Comparison of ENCODE assay signal across 27 mouse cellular contexts in genomic region chr5:64498431-64498830, GRCm38 (mm10).
DNase-seq lines count a peak whose midpoint lies in the region; ATAC-seq lines count a peak whose summit lies in the region.
"Had no signal": no experiment of that assay in that cellular context is flagged by ENCODE, and none has a peak within 500 bp of the region (broad histone marks: within the 10 kb centered on the region; RNA-seq: fewer than 3 reads in every experiment).

No protein-coding gene starts in this region.

- peak; percentile 33 to 43 for DNase-seq in B cell, adult 2 months
- peak; percentile 90 for DNase-seq in CD4-positive helper T cell, adult 2 months (ENCODE audit: low read depth, low spot score)
- peak; percentile 92 for DNase-seq in induced T-regulatory cell, adult 2 months (ENCODE audit: low read depth)
- DNase-seq in forebrain, embryonic 11.5 days (ENCODE audit: low spot score): no peak
- DNase-seq in gastrocnemius, postnatal 10 days: no peak
- DNase-seq in cerebellum, postnatal 14 days: no peak
- DNase-seq: adrenal gland, adult 8-10 months; cerebellum, adult 18-20 months; cerebellum, postnatal 25 days; gastrocnemius, adult 2 months; kidney, adult 11 months; kidney, postnatal 4 days; liver, embryonic 13.5 days; lung, embryonic 14.5 days; midbrain, embryonic 14.5 days; right cerebral cortex, postnatal 14 days; spleen, adult 18-20 months had no signal

- no peak overlapping the region for H3K9ac ChIP-seq in forebrain, embryonic 11.5 days (ENCODE audit: low read length)
- H3K9ac ChIP-seq: hindbrain, embryonic 15.5 days; limb, embryonic 13.5 days; liver, embryonic 13.5 days; lung, embryonic 14.5 days had no signal

- WGBS in forebrain, embryonic 11.5 days: 91% methylated on average over 5 of the region's 5 CpGs

- no peaks in the 10 kb centered on the region for H3K9me3 ChIP-seq in forebrain, embryonic 11.5 days (ENCODE audit: control insufficient read depth, low read length)
- H3K9me3 ChIP-seq: G1E; heart, embryonic 10.5 days; hindbrain, embryonic 15.5 days; limb, embryonic 13.5 days; liver, embryonic 13.5 days had no signal

- H3K27me3 ChIP-seq in forebrain, embryonic 11.5 days (ENCODE audit: control insufficient read depth, insufficient read depth, low read length): no peaks in the 10 kb centered on the region
- H3K27me3 ChIP-seq: hindbrain, embryonic 15.5 days; limb, embryonic 13.5 days; Patski had no signal

- no peaks in the 10 kb centered on the region for H3K36me3 ChIP-seq in forebrain, embryonic 11.5 days (ENCODE audit: control insufficient read depth, insufficient read depth, low read length)
- H3K36me3 ChIP-seq: G1E; heart, embryonic 10.5 days; hindbrain, embryonic 15.5 days; limb, embryonic 13.5 days; liver, embryonic 13.5 days had no signal

- peak; percentile 57; the same call in 1 of the 2 replicates for ATAC-seq in neutrophil, adult 5-6 weeks (ENCODE audit: extremely low read depth, insufficient number of reproducible peaks, low FRiP score, poor library complexity, severe bottlenecking)
- no peak for ATAC-seq in forebrain, embryonic 11.5 days (replicated peaks; ENCODE audit: low FRiP score)
- no peak for ATAC-seq in megakaryocyte progenitor cell, adult 5-6 weeks (replicated peaks; ENCODE audit: poor library complexity)
- ATAC-seq: forebrain, embryonic 14.5 days; Patski had no signal

- no peaks in the 10 kb centered on the region for H3K4me1 ChIP-seq in forebrain, embryonic 11.5 days (replicated peaks; ENCODE audit: control insufficient read depth, insufficient read depth, low read length)

- no peak overlapping the region for H3K27ac ChIP-seq in forebrain, embryonic 11.5 days (ENCODE audit: low read depth, low read length)
- H3K27ac ChIP-seq: gastrocnemius, adult 2 months; heart, embryonic 10.5 days; hindbrain, embryonic 15.5 days; limb, embryonic 13.5 days; liver, embryonic 13.5 days; macrophage had no signal

- H3K4me3 ChIP-seq in forebrain, embryonic 11.5 days (ENCODE audit: low read depth, low read length): no peak overlapping the region
- H3K4me3 ChIP-seq: gastrocnemius, adult 2 months; heart, embryonic 10.5 days; hindbrain, embryonic 15.5 days; limb, embryonic 13.5 days; liver, embryonic 13.5 days; myocyte had no signal

- H3K4me2 ChIP-seq in forebrain, embryonic 11.5 days (ENCODE audit: low read depth, low read length, severe bottlenecking): no peak overlapping the region
- H3K4me2 ChIP-seq: hindbrain, embryonic 15.5 days; limb, embryonic 13.5 days; liver, embryonic 13.5 days; lung, embryonic 14.5 days had no signal

Comparison
In these comparisons a context has a peak if more than half of its experiments do, and no peak if none do; other contexts are left out.
1. DNase-seq: peak in B cell, adult 2 months (2 of 2), CD4-positive helper T cell, adult 2 months (single experiment) and induced T-regulatory cell, adult 2 months (single experiment); none in forebrain, embryonic 11.5 days (single experiment), gastrocnemius, postnatal 10 days (single experiment) and cerebellum, postnatal 14 days (0 of 2).